Mouse (Mus musculus) lung, postnatal 0 days (tissue): ENCODE data around the gene Thsd7b.

ENCODE experiments used
- CTCF ChIP-seq: IDR thresholded peaks from 2 replicates; pipeline ENCODE4 v1.5.1; 2016; ENCODE audit warnings: antibody characterized with exemption, mild to moderate bottlenecking
- EP300 ChIP-seq: IDR thresholded peaks from 2 replicates; pipeline ENCODE4 v1.6.1; 2016; ENCODE audit warnings: antibody characterized with exemption, mild to moderate bottlenecking, control low read depth

DNA sequence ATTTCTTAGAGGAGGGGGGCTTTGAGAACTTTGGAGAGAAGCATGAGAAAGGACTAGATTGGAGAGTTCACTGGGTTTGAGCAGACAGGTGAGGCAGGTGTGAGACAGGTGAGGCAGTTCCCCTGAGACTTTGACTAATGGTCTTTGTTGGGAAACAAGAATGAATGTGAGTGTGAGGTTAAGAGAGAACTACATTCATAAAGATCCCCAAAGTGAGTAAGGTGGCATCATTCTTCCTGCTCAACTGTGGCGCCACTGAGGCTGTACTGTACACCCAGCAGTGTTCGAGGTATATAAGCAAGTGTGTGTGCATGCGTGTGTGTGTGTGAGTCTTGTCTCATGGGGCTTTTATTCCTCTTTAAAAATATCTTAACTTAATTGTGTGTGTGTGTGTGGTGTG is 6.4 kb upstream of the Thsd7b start:
- no peak for TF ChIP-seq CTCF
- no peak for TF ChIP-seq EP300
